Mouse (Mus musculus): ENCODE results near the gene Fnip1. TPM values are rescaled to one million over a fixed set of nuclear protein-coding genes. Genes with fewer than 3 reads are reported as not detected.
"Not testable (repeated sequence)": the region's sequence is repeated elsewhere in the genome, so short reads cannot be mapped to it uniquely, and the experiment has no call there.

Fnip1 gene
- polyA plus RNA-seq, 1 experiment from 2014 or later, result 13.0 TPM

GRCm38 (mm10) chr11:54438991-54439690 lies 1.1 kb downstream of the Fnip1 start:
- Histone ChIP-seq H3K4me1 (ENCODE audit: control insufficient read depth, insufficient read depth, low read length) (peaks cover 7% of the 10 kb centered on the region), H3K27ac (ENCODE audit: low read depth, low read length) (no peak overlapping the region), H3K4me2 (peak overlapping the region; percentile 57), H3K9me3 (ENCODE audit: control insufficient read depth, low read length) (no peaks in the 10 kb centered on the region), H3K4me3 (ENCODE audit: low read depth, low read length) (peak overlapping the region; percentile 77), H3K9ac (ENCODE audit: low read length) (peak overlapping the region; percentile 75; the same call in 1 of the 2 replicates), H3K27me3 (ENCODE audit: control insufficient read depth, insufficient read depth, low read length) (no peaks in the 10 kb centered on the region), H3K36me3 (ENCODE audit: control insufficient read depth, insufficient read depth, low read length) (no peaks in the 10 kb centered on the region)
- DNase-seq (ENCODE audit: low spot score, missing footprints) (no peak), ATAC-seq (ENCODE audit: low FRiP score) (no peak)
- WGBS, result 60% methylated on average over 11 of the region's 11 CpGs

- DNase-seq (ENCODE audit: low spot score, missing footprints) (no peak), ATAC-seq (ENCODE audit: low FRiP score) (no peak)
- no peaks in the 10 kb centered on the region for H3K36me3 ChIP-seq (ENCODE audit: control insufficient read depth, insufficient read depth, low read length)
- H3K4me2 ChIP-seq, result peak overlapping the region; percentile 57
- H3K27me3 ChIP-seq (ENCODE audit: control insufficient read depth, insufficient read depth, low read length), result no peaks in the 10 kb centered on the region
- H3K9me3 ChIP-seq (ENCODE audit: control insufficient read depth, low read length), result no peaks in the 10 kb centered on the region
- no peak overlapping the region; the same call in 1 of the 2 replicates for H3K9ac ChIP-seq (ENCODE audit: low read length)
- peak overlapping the region; percentile 10; the same call in 1 of the 2 replicates for H3K4me3 ChIP-seq (ENCODE audit: low read depth, low read length)
- H3K4me1 ChIP-seq (ENCODE audit: control insufficient read depth, insufficient read depth, low read length), result peaks cover 7% of the 10 kb centered on the region
- 71% methylated on average over 3 of the region's 3 CpGs for WGBS
- no peak overlapping the region for H3K27ac ChIP-seq (ENCODE audit: low read depth, low read length)
Measured at GRCm38 (mm10) chr11:54439691-54440029, 1.7 kb downstream of the Fnip1 start.

- H3K36me3 ChIP-seq (ENCODE audit: control insufficient read depth, insufficient read depth, low read length); H3K27ac ChIP-seq (ENCODE audit: low read depth, low read length); H3K4me2 ChIP-seq; DNase-seq (ENCODE audit: low spot score, missing footprints); H3K4me1 ChIP-seq (ENCODE audit: control insufficient read depth, insufficient read depth, low read length); ATAC-seq (ENCODE audit: low FRiP score); H3K9ac ChIP-seq (ENCODE audit: low read length); H3K27me3 ChIP-seq (ENCODE audit: control insufficient read depth, insufficient read depth, low read length); H3K4me3 ChIP-seq (ENCODE audit: low read depth, low read length); H3K9me3 ChIP-seq (ENCODE audit: control insufficient read depth, low read length): not testable (repeated sequence)
- 87% methylated on average over 3 of the region's 3 CpGs for WGBS
Measured at GRCm38 (mm10) chr11:54450757-54451156, 12.8 kb downstream of the Fnip1 start.

GRCm38 (mm10) chr11:54454516-54454915 lies 16.5 kb downstream of the Fnip1 start:
- Histone ChIP-seq H3K36me3 (ENCODE audit: control insufficient read depth, insufficient read depth, low read length) (no peaks in the 10 kb centered on the region), H3K4me2 (no peak overlapping the region), H3K27me3 (ENCODE audit: control insufficient read depth, insufficient read depth, low read length) (no peaks in the 10 kb centered on the region), H3K9ac (ENCODE audit: low read length) (no peak overlapping the region), H3K27ac (ENCODE audit: low read depth, low read length) (no peak overlapping the region), H3K4me1 (ENCODE audit: control insufficient read depth, insufficient read depth, low read length) (no peaks in the 10 kb centered on the region), H3K4me3 (ENCODE audit: low read depth, low read length) (no peak overlapping the region), H3K9me3 (ENCODE audit: control insufficient read depth, low read length) (no peaks in the 10 kb centered on the region)
- no peak for DNase-seq (ENCODE audit: low spot score, missing footprints)
- no peak for ATAC-seq (ENCODE audit: low FRiP score)
- whole genome bisulfite sequencing, result 95% methylated on average over 1 of the region's 1 CpGs

GRCm38 (mm10) chr11:54456875-54457274 lies 18.9 kb downstream of the Fnip1 start:
- no peak for ATAC-seq (ENCODE audit: low FRiP score)

GRCm38 (mm10) chr11:54458168-54458567 lies 20.2 kb downstream of the Fnip1 start:
- H3K4me3 ChIP-seq (ENCODE audit: low read depth, low read length), result no peak overlapping the region
- no peaks in the 10 kb centered on the region for H3K27me3 ChIP-seq (ENCODE audit: control insufficient read depth, insufficient read depth, low read length)
- H3K9ac ChIP-seq (ENCODE audit: low read length), result no peak overlapping the region
- 93% methylated on average over 1 of the region's 1 CpGs for WGBS
- DNase-seq (ENCODE audit: low spot score, missing footprints) (no peak), ATAC-seq (ENCODE audit: low FRiP score) (no peak)
- no peaks in the 10 kb centered on the region for H3K4me1 ChIP-seq (ENCODE audit: control insufficient read depth, insufficient read depth, low read length)
- H3K9me3 ChIP-seq (ENCODE audit: control insufficient read depth, low read length), result no peaks in the 10 kb centered on the region
- H3K4me2 ChIP-seq, result no peak overlapping the region
- H3K27ac ChIP-seq (ENCODE audit: low read depth, low read length), result no peak overlapping the region
- no peaks in the 10 kb centered on the region for H3K36me3 ChIP-seq (ENCODE audit: control insufficient read depth, insufficient read depth, low read length)

More at GRCm38 (mm10) chr11:54456875-54457274, 18.9 kb downstream of the Fnip1 start:
- H3K27me3 ChIP-seq (ENCODE audit: control insufficient read depth, insufficient read depth, low read length), result no peaks in the 10 kb centered on the region
- H3K36me3 ChIP-seq (ENCODE audit: control insufficient read depth, insufficient read depth, low read length), result no peaks in the 10 kb centered on the region
- H3K9ac ChIP-seq (ENCODE audit: low read length), result no peak overlapping the region
- no peak overlapping the region for H3K4me3 ChIP-seq (ENCODE audit: low read depth, low read length)
- no peaks in the 10 kb centered on the region for H3K9me3 ChIP-seq (ENCODE audit: control insufficient read depth, low read length)
- WGBS, result 74% methylated on average over 2 of the region's 2 CpGs
- H3K27ac ChIP-seq (ENCODE audit: low read depth, low read length), result no peak overlapping the region
- H3K4me2 ChIP-seq, result no peak overlapping the region
- no peak for DNase-seq (ENCODE audit: low spot score, missing footprints)
- H3K4me1 ChIP-seq (ENCODE audit: control insufficient read depth, insufficient read depth, low read length), result no peaks in the 10 kb centered on the region

- Histone ChIP-seq H3K27me3 (ENCODE audit: control insufficient read depth, insufficient read depth, low read length) (no peaks in the 10 kb centered on the region), H3K9me3 (ENCODE audit: control insufficient read depth, low read length) (no peaks in the 10 kb centered on the region)
Measured at GRCm38 (mm10) chr11:54464557-54465244, 26.7 kb downstream of the Fnip1 start.

GRCm38 (mm10) chr11:54472231-54472630 lies 34.2 kb downstream of the Fnip1 start:
- H3K4me3 ChIP-seq (ENCODE audit: low read depth, low read length), result no peak overlapping the region
- 94% methylated on average over 4 of the region's 4 CpGs for WGBS
- ATAC-seq (ENCODE audit: low FRiP score) (no peak), DNase-seq (ENCODE audit: low spot score, missing footprints) (no peak)
- H3K4me2 ChIP-seq, result no peak overlapping the region
- no peaks in the 10 kb centered on the region for H3K36me3 ChIP-seq (ENCODE audit: control insufficient read depth, insufficient read depth, low read length)
- no peaks in the 10 kb centered on the region for H3K4me1 ChIP-seq (ENCODE audit: control insufficient read depth, insufficient read depth, low read length)
- no peak overlapping the region for H3K27ac ChIP-seq (ENCODE audit: low read depth, low read length)
- H3K9ac ChIP-seq (ENCODE audit: low read length), result no peak overlapping the region
- no peaks in the 10 kb centered on the region for H3K27me3 ChIP-seq (ENCODE audit: control insufficient read depth, insufficient read depth, low read length)
- no peaks in the 10 kb centered on the region for H3K9me3 ChIP-seq (ENCODE audit: control insufficient read depth, low read length)

More at GRCm38 (mm10) chr11:54464557-54465244, 26.7 kb downstream of the Fnip1 start:
- ATAC-seq (ENCODE audit: low FRiP score), result no peak
- Histone ChIP-seq H3K36me3 (ENCODE audit: control insufficient read depth, insufficient read depth, low read length) (no peaks in the 10 kb centered on the region), H3K9ac (ENCODE audit: low read length) (no peak overlapping the region), H3K27ac (ENCODE audit: low read depth, low read length) (no peak overlapping the region), H3K4me1 (ENCODE audit: control insufficient read depth, insufficient read depth, low read length) (no peaks in the 10 kb centered on the region), H3K4me3 (ENCODE audit: low read depth, low read length) (no peak overlapping the region), H3K4me2 (no peak overlapping the region)
- DNase-seq (ENCODE audit: low spot score, missing footprints), result no peak
- WGBS, result 75% methylated on average over 3 of the region's 3 CpGs

GRCm38 (mm10) chr11:54478414-54478813 lies 40.4 kb downstream of the Fnip1 start:
- no peaks in the 10 kb centered on the region for H3K9me3 ChIP-seq (ENCODE audit: control insufficient read depth, low read length)
- no peaks in the 10 kb centered on the region for H3K4me1 ChIP-seq (ENCODE audit: control insufficient read depth, insufficient read depth, low read length)
- ATAC-seq (ENCODE audit: low FRiP score), result no peak
- H3K4me3 ChIP-seq (ENCODE audit: low read depth, low read length), result no peak overlapping the region
- no peak overlapping the region for H3K27ac ChIP-seq (ENCODE audit: low read depth, low read length)
- H3K36me3 ChIP-seq (ENCODE audit: control insufficient read depth, insufficient read depth, low read length), result peaks cover 2% of the 10 kb centered on the region; the same call in 1 of the 2 replicates
- H3K27me3 ChIP-seq (ENCODE audit: control insufficient read depth, insufficient read depth, low read length), result no peaks in the 10 kb centered on the region
- H3K4me2 ChIP-seq, result no peak overlapping the region
- no peak overlapping the region for H3K9ac ChIP-seq (ENCODE audit: low read length)
- no peak for DNase-seq (ENCODE audit: low spot score, missing footprints)
- WGBS, result 79% methylated on average over 1 of the region's 1 CpGs
